Mouse (Mus musculus): Measurements from ENCODE around the gene Magi1. TPM values are rescaled to one million over a fixed set of nuclear protein-coding genes. Genes with fewer than 3 reads are reported as not detected.
A peak's percentile ranks its signal among the peaks of the same experiment; 100 is the strongest.

Magi1 gene
- polyA plus RNA-seq, 1 experiment from 2014 or later, result 10.1 TPM

- H3K9me3 ChIP-seq, result no peaks in the 10 kb centered on the region
- H3K36me3 ChIP-seq, result no peaks in the 10 kb centered on the region
- 39% methylated on average over 6 of the region's 6 CpGs for WGBS
- ATAC-seq, result peak; percentile 40
- peak overlapping the region; percentile 23; the same call in 1 of the 2 replicates for H3K27ac ChIP-seq
- H3K4me3 ChIP-seq (replicated peaks), result no peak overlapping the region
- H3K9ac ChIP-seq, result no peak overlapping the region
- no peaks in the 10 kb centered on the region for H3K27me3 ChIP-seq (replicated peaks)
- H3K4me2 ChIP-seq (replicated peaks), result 0 out of 2 replicates have a peak overlapping the region, but pooled peaks have one; percentile 12
- H3K4me1 ChIP-seq (replicated peaks), result peaks cover 21% of the 10 kb centered on the region
Observed at GRCm38 (mm10) chr6:94225091-94225490, 58.6 kb downstream of the Magi1 start.

GRCm38 (mm10) chr6:94222253-94222652 is 61.5 kb downstream of the Magi1 start:
- ATAC-seq, result no peak
- WGBS, result 42% methylated on average over 7 of the region's 7 CpGs
- Histone ChIP-seq H3K27ac (no peak overlapping the region), H3K4me2 (replicated peaks) (no peak overlapping the region), H3K27me3 (replicated peaks) (no peaks in the 10 kb centered on the region), H3K36me3 (no peaks in the 10 kb centered on the region), H3K9ac (no peak overlapping the region), H3K4me3 (replicated peaks) (no peak overlapping the region), H3K4me1 (replicated peaks) (peaks cover 18% of the 10 kb centered on the region), H3K9me3 (no peaks in the 10 kb centered on the region)

- H3K27ac ChIP-seq, result no peak overlapping the region
Observed at GRCm38 (mm10) chr6:94221750-94222149, 62.0 kb downstream of the Magi1 start.

GRCm38 (mm10) chr6:94218076-94218475 is 65.6 kb downstream of the Magi1 start:
- Histone ChIP-seq H3K36me3 (no peaks in the 10 kb centered on the region), H3K27ac (peak overlapping the region; percentile 67), H3K4me2 (replicated peaks) (peak overlapping the region; percentile 22; the same call in 1 of the 2 replicates), H3K4me1 (replicated peaks) (peaks cover 18% of the 10 kb centered on the region), H3K9ac (no peak overlapping the region), H3K9me3 (no peaks in the 10 kb centered on the region), H3K27me3 (replicated peaks) (no peaks in the 10 kb centered on the region), H3K4me3 (replicated peaks) (no peak overlapping the region)
- peak; percentile 78 for ATAC-seq
- 55% methylated on average over 4 of the region's 4 CpGs for WGBS

More at GRCm38 (mm10) chr6:94221750-94222149, 62.0 kb downstream of the Magi1 start:
- 81% methylated on average over 6 of the region's 6 CpGs for WGBS
- no peaks in the 10 kb centered on the region for H3K27me3 ChIP-seq (replicated peaks)
- peaks cover 22% of the 10 kb centered on the region for H3K4me1 ChIP-seq (replicated peaks)
- no peaks in the 10 kb centered on the region for H3K36me3 ChIP-seq
- no peak for ATAC-seq
- H3K9ac ChIP-seq, result no peak overlapping the region
- H3K9me3 ChIP-seq, result no peaks in the 10 kb centered on the region
- H3K4me3 ChIP-seq (replicated peaks), result no peak overlapping the region
- no peak overlapping the region for H3K4me2 ChIP-seq (replicated peaks)

GRCm38 (mm10) chr6:94215834-94216233 is 67.9 kb downstream of the Magi1 start:
- Histone ChIP-seq H3K27me3 (replicated peaks) (no peaks in the 10 kb centered on the region), H3K4me3 (replicated peaks) (no peak overlapping the region), H3K36me3 (no peaks in the 10 kb centered on the region), H3K9me3 (no peaks in the 10 kb centered on the region), H3K4me2 (replicated peaks) (no peak overlapping the region), H3K4me1 (replicated peaks) (peaks cover 16% of the 10 kb centered on the region), H3K9ac (no peak overlapping the region), H3K27ac (no peak overlapping the region)
- WGBS, result 85% methylated on average over 4 of the region's 4 CpGs
- ATAC-seq, result no peak

GRCm38 (mm10) chr6:94214895-94215538 is 68.7 kb downstream of the Magi1 start:
- no peak overlapping the region for H3K9ac ChIP-seq
- H3K4me1 ChIP-seq (replicated peaks), result peaks cover 16% of the 10 kb centered on the region
- H3K36me3 ChIP-seq, result no peaks in the 10 kb centered on the region
- ATAC-seq, result peak; percentile 18; the same call in 1 of the 2 replicates
- no peaks in the 10 kb centered on the region for H3K27me3 ChIP-seq (replicated peaks)
- H3K27ac ChIP-seq, result peak overlapping the region; percentile 22; the same call in 1 of the 2 replicates
- no peak overlapping the region for H3K4me3 ChIP-seq (replicated peaks)
- no peak overlapping the region for H3K4me2 ChIP-seq (replicated peaks)
- H3K9me3 ChIP-seq, result no peaks in the 10 kb centered on the region
- 67% methylated on average over 7 of the region's 7 CpGs for WGBS

- no peak overlapping the region for H3K4me3 ChIP-seq (replicated peaks)
- H3K36me3 ChIP-seq, result no peaks in the 10 kb centered on the region
- no peaks in the 10 kb centered on the region for H3K9me3 ChIP-seq
- no peak overlapping the region for H3K4me2 ChIP-seq (replicated peaks)
- H3K4me1 ChIP-seq (replicated peaks), result peaks cover 13% of the 10 kb centered on the region; the same call in 1 of the 2 replicates
- no peaks in the 10 kb centered on the region for H3K27me3 ChIP-seq (replicated peaks)
- H3K27ac ChIP-seq, result no peak overlapping the region
- H3K9ac ChIP-seq, result no peak overlapping the region
- no peak for ATAC-seq
- WGBS, result 35% methylated on average over 5 of the region's 5 CpGs
Observed at GRCm38 (mm10) chr6:94205926-94206325, 77.8 kb downstream of the Magi1 start.

GRCm38 (mm10) chr6:94203642-94204145 is 80.0 kb downstream of the Magi1 start:
- Histone ChIP-seq H3K4me2 (replicated peaks) (peak overlapping the region; percentile 40), H3K36me3 (no peaks in the 10 kb centered on the region)
- 19% methylated on average over 5 of the region's 5 CpGs for WGBS

GRCm38 (mm10) chr6:94201940-94202339 is 81.8 kb downstream of the Magi1 start:
- H3K9ac ChIP-seq, result no peak overlapping the region
- peaks cover 13% of the 10 kb centered on the region; the same call in 1 of the 2 replicates for H3K4me1 ChIP-seq (replicated peaks)
- H3K27ac ChIP-seq, result no peak overlapping the region
- H3K9me3 ChIP-seq, result no peaks in the 10 kb centered on the region
- H3K36me3 ChIP-seq, result no peaks in the 10 kb centered on the region
- H3K4me3 ChIP-seq (replicated peaks), result no peak overlapping the region
- H3K4me2 ChIP-seq (replicated peaks), result no peak overlapping the region
- WGBS, result 90% methylated on average over 2 of the region's 2 CpGs
- ATAC-seq, result no peak
- H3K27me3 ChIP-seq (replicated peaks), result no peaks in the 10 kb centered on the region

More at GRCm38 (mm10) chr6:94203642-94204145, 80.0 kb downstream of the Magi1 start:
- H3K9me3 ChIP-seq, result no peaks in the 10 kb centered on the region
- peak; percentile 88 for ATAC-seq
- H3K27ac ChIP-seq, result peak overlapping the region; percentile 38
- H3K27me3 ChIP-seq (replicated peaks), result no peaks in the 10 kb centered on the region
- H3K4me1 ChIP-seq (replicated peaks), result peaks cover 13% of the 10 kb centered on the region; the same call in 1 of the 2 replicates
- H3K4me3 ChIP-seq (replicated peaks), result 0 out of 2 replicates have a peak overlapping the region, but pooled peaks have one; percentile 9
- no peak overlapping the region for H3K9ac ChIP-seq

- Histone ChIP-seq H3K27ac (no peak overlapping the region), H3K9me3 (no peaks in the 10 kb centered on the region), H3K36me3 (no peaks in the 10 kb centered on the region), H3K4me3 (replicated peaks) (no peak overlapping the region), H3K4me2 (replicated peaks) (no peak overlapping the region), H3K27me3 (replicated peaks) (no peaks in the 10 kb centered on the region), H3K9ac (no peak overlapping the region), H3K4me1 (replicated peaks) (peaks cover 13% of the 10 kb centered on the region; the same call in 1 of the 2 replicates)
- ATAC-seq, result no peak
- WGBS, result 37% methylated on average over 3 of the region's 3 CpGs
Observed at GRCm38 (mm10) chr6:94200910-94201309, 82.8 kb downstream of the Magi1 start.

GRCm38 (mm10) chr6:94199696-94200095 is 84.0 kb downstream of the Magi1 start:
- no peak overlapping the region for H3K4me3 ChIP-seq (replicated peaks)
- no peak for ATAC-seq
- WGBS, result 85% methylated on average over 2 of the region's 2 CpGs
- no peaks in the 10 kb centered on the region for H3K27me3 ChIP-seq (replicated peaks)
- H3K27ac ChIP-seq, result no peak overlapping the region
- no peak overlapping the region for H3K9ac ChIP-seq
- H3K4me1 ChIP-seq (replicated peaks), result peaks cover 15% of the 10 kb centered on the region; the same call in 1 of the 2 replicates
- no peaks in the 10 kb centered on the region for H3K36me3 ChIP-seq
- no peak overlapping the region for H3K4me2 ChIP-seq (replicated peaks)
- no peaks in the 10 kb centered on the region for H3K9me3 ChIP-seq

GRCm38 (mm10) chr6:94197831-94198230 is 85.9 kb downstream of the Magi1 start:
- H3K4me3 ChIP-seq (replicated peaks), result no peak overlapping the region
- no peaks in the 10 kb centered on the region for H3K36me3 ChIP-seq
- WGBS, result 50% methylated on average over 1 of the region's 1 CpGs
- no peaks in the 10 kb centered on the region for H3K27me3 ChIP-seq (replicated peaks)
- H3K9ac ChIP-seq, result no peak overlapping the region
- H3K4me2 ChIP-seq (replicated peaks), result no peak overlapping the region
- H3K9me3 ChIP-seq, result no peaks in the 10 kb centered on the region
- no peak overlapping the region for H3K27ac ChIP-seq
- peaks cover 12% of the 10 kb centered on the region; the same call in 1 of the 2 replicates for H3K4me1 ChIP-seq (replicated peaks)
- ATAC-seq, result no peak

All from intestine, embryonic 15.5 days (tissue).